In the genomic region with DNA sequence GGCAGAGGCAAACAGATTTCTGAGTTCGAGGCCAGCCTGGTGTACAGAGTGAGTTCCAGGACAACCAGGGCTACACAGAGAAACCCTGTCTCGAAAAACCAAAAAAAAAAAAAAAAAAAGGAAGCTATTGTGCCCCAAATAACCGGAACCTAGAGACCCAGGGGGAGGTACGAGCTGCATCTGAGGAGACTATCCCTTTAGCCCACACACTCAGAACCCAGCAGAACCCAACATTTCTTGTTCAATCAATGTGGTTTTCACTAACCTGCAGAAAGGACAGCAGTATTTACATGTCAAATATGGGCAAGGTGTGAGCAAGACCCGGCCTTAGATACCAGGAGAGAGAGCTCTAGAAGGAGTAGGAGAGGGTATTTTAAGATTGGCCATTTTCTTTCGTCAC, we compare ENCODE assay signal across 30 mouse cellular contexts.
"Had no signal": no experiment of that assay in that cellular context is flagged by ENCODE, and none has a peak within 500 bp of the region (broad histone marks: within the 10 kb centered on the region; RNA-seq: fewer than 3 reads in every experiment).

No protein-coding gene starts in this region.

- H3K4me3 ChIP-seq: left cerebral cortex, adult 2 months; limb, embryonic 10.5 days; limb, embryonic 12.5 days; limb, embryonic 13.5 days; limb, embryonic 15.5 days; liver, embryonic 12.5 days; liver, embryonic 13.5 days; liver, embryonic 15.5 days; lung, embryonic 15.5 days; megakaryocyte, embryonic 14.5 days; midbrain, embryonic 10.5 days; midbrain, embryonic 12.5 days; midbrain, embryonic 13.5 days; midbrain, embryonic 15.5 days; myocyte had no signal

- H3K4me1 ChIP-seq: limb, embryonic 10.5 days; midbrain, embryonic 13.5 days; midbrain, embryonic 15.5 days had no signal

- H3K4me2 ChIP-seq: limb, embryonic 12.5 days; limb, embryonic 13.5 days; limb, embryonic 15.5 days; liver, embryonic 11.5 days; liver, embryonic 12.5 days; liver, embryonic 13.5 days; liver, embryonic 15.5 days; lung, embryonic 14.5 days; lung, embryonic 15.5 days; midbrain, embryonic 11.5 days; midbrain, embryonic 12.5 days; midbrain, embryonic 13.5 days; midbrain, embryonic 15.5 days had no signal

- H3K27me3 ChIP-seq: limb, embryonic 12.5 days; limb, embryonic 13.5 days; limb, embryonic 15.5 days; liver, embryonic 12.5 days; liver, embryonic 13.5 days; liver, embryonic 15.5 days; lung, embryonic 15.5 days; megakaryocyte, embryonic 14.5 days; midbrain, embryonic 12.5 days; midbrain, embryonic 13.5 days; midbrain, embryonic 15.5 days had no signal

- H3K9ac ChIP-seq: limb, embryonic 12.5 days; limb, embryonic 13.5 days; limb, embryonic 15.5 days; liver, embryonic 12.5 days; liver, embryonic 13.5 days; liver, embryonic 14.5 days; liver, embryonic 15.5 days; lung, embryonic 14.5 days; lung, embryonic 15.5 days; midbrain, embryonic 12.5 days; midbrain, embryonic 13.5 days; midbrain, embryonic 15.5 days had no signal

- H3K27ac ChIP-seq: left cerebral cortex, adult 2 months; limb, embryonic 10.5 days; limb, embryonic 12.5 days; limb, embryonic 13.5 days; limb, embryonic 15.5 days; liver, embryonic 12.5 days; liver, embryonic 13.5 days; liver, embryonic 14.5 days; liver, embryonic 15.5 days; lung, embryonic 15.5 days; macrophage; midbrain, embryonic 10.5 days; midbrain, embryonic 12.5 days; midbrain, embryonic 13.5 days; midbrain, embryonic 15.5 days had no signal

- DNase-seq: left cerebral cortex, postnatal 4 days; liver, embryonic 13.5 days; lung, adult 18-20 months; lung, adult 2 months; lung, embryonic 14.5 days; lung, postnatal 10 days; lung, postnatal 14 days; lung, postnatal 36 days; lung, postnatal 4 days; midbrain, embryonic 14.5 days had no signal

- H3K9me3 ChIP-seq: limb, embryonic 10.5 days; limb, embryonic 12.5 days; limb, embryonic 13.5 days; limb, embryonic 15.5 days; liver, embryonic 12.5 days; liver, embryonic 13.5 days; liver, embryonic 15.5 days; lung, embryonic 15.5 days; megakaryocyte, embryonic 14.5 days; midbrain, embryonic 10.5 days; midbrain, embryonic 12.5 days; midbrain, embryonic 13.5 days; midbrain, embryonic 15.5 days had no signal

- H3K36me3 ChIP-seq: midbrain, embryonic 15.5 days had no signal

- ATAC-seq: liver, embryonic 12.5 days; lung, postnatal 0 days; midbrain, embryonic 13.5 days; midbrain, embryonic 15.5 days; midbrain, embryonic 16.5 days had no signal
